Mouse (Mus musculus) A20 (cell line): ENCODE measurements around the gene Gm28051.

Experiments
- DNase-seq: peaks from one replicate; pipeline ENCODE4 v3.0.0-alpha.2; 2011; ENCODE audit warnings: low read depth, low spot score

Gm28051 gene

DNA sequence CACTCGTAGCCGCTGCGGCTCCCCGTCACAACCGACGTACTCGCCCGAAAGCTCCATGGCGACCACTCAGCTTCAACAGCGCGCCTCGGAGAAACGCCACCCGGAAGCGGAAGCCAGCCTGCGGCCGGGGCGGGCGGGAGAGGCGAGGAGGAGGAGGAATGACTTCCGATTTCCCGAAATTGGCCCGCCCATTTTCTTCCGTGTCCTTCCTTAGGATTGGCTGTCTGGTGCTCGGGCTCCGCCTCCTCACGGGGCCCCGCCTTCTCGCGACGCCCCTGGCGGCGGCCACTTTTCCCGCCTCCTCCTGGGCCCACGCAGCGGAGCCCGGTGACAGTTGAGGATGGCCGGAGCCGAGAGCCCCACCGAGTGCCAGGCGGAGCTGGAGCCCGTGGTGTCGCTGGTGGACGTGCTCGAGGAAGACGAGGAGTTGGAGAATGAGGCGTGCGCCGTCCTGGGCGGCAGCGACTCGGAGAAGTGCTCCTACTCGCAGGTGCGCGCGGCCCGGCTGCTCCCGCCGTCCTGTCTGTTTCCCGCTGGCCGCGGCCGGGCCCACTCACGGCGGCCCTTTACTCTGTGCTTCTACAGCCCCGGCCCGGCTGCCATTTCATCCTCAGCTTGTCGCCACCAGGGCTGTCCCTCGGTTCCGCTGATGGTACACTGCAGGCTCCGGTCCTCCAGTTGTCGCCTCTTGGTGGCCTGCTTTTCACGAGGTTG, at the start of gene Gm28051, which contains the start of the genes Gon7 and Ubr7:
Gm28051 (minus strand) TSS at position 77 of the 714 bp plus-strand sequence.
Gon7 (minus strand) TSS at position 115 of the 714 bp plus-strand sequence.
Ubr7 (plus strand) TSS at position 279 of the 714 bp plus-strand sequence.
- peak; percentile 98 for DNase-seq

DNA sequence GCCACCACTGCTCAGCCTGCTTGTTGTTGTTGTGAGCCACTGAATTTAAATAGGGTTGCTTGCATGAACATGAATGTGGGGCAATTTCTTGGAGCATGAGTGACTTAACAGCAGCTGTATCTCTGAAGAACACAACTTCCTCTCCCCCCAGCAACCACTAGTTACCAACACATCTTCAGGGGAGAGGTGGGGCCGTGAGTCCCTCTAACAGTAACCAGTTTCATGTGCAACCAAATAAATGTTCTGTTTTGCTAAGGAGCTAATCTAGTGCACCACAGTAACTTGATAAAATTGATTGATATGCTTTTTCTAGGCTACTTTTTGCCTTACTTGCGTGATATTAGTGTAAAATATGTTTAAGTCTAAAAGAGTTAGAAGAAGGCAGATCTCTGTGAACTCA, 42.0 kb upstream of the Gm28051 start:
- DNase-seq, result no peak

DNA sequence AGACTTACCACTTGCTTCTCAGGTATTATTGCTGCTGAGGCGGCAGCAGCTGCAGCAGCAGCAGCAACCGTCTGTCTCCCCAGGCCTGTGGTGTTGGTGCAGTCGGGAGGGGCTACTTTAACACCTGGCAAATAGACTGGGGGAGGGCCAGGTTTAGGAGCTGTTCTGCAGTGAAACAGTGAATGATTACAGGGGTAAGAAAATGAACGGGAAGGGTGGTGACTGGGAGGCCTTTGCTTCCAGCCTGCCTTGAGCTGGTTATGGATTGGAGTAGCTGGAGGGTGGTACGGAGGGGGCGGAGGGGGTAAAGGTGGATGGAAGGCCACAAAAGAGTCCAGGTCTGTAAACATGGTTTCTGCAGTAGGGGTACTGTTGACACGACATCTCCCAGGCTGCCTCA, 30.4 kb upstream of the Gm28051 start:
- DNase-seq, result no peak

DNA sequence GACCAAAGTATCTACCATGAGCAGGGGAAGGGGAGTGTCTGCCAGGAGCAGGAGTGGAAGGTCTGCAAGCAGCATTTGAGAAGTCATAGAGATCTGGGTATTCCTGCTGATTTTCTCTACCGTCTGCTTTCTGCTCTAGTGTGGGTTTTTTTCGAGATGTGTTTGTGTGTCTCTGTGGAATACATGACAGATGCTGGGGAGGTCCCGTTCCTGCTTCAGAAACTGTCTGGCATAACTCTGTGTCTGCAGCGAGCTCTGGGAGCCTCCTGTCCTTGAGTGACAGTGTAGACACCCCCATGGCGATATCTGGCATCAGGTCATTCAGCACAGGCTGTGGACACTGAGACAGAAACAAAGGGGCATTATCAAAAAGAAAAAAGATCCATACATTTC, 28.0 kb upstream of the Gm28051 start:
- DNase-seq, result no peak

DNA sequence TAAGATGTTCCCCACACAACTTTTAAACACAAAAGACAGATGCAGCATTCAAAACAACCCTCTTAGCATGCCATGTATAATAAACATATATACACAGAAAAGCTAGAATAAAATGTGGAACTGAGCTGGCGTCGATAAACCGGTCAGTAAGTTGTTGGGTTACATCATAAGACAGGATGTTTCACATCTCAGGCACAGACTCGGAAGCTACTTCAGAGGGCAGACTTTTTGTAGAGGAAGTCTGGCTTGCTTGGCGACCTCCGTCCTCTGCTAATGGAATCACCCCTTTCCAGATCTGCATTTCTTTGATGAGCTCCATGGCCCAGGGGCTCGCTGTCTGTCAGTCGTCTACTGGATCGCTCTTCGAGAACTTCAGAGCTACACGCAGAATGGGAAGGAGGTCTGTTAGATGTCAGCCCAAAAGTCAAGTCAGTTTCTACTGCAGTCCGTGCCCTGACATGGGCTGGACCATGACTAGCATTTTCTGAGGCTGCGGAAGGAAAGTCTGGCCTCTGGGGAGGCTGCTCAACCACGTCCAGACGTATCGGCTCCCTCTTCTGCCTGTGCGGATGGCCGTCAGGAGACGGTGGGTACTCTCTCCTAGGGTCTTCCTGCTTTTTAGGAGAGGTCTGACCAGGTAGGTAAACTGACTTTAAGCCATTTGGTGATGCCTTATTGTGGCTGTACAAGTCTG, 27.5 kb upstream of the Gm28051 start:
- no peak for DNase-seq

DNA sequence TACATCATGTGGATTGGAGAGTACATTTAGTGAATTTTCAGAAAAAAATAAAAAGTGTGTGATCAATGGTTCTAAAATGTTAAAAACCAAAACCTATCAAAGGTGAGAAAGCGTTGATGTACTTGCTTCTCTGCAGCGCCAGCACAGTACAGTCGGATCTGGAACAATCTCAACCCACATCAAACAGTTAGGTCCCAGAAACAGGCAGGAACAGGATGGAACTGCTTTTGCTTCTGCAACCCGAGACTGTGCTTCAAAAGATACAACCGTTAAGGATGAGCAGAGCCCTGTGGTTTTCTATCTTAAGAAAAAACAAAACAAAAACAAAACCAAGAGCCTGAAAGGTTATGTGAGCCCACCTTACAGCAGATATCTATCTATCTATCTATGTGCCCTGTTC, 25.3 kb upstream of the Gm28051 start:
- no peak for DNase-seq

DNA sequence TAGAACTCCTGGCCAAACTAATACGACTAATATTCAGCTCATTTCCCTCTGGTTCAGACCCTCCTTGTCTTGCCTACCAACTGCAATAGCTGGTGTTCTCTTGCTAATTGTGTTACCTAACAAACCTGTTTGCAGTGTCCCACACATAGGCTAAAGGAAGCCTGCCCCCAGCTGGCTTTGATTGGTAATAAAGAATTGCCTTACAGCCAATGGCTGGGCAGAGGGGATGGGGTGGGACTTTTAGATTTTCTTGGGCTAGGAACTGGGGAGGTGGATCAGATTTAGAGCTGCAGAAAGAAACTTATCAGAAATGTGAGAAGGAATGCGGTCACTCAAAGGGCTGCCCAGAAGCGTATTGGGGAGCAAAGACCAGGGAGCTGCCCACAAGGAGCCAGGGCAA, 21.9 kb upstream of the Gm28051 start:
- DNase-seq, result peak; percentile 37

DNA sequence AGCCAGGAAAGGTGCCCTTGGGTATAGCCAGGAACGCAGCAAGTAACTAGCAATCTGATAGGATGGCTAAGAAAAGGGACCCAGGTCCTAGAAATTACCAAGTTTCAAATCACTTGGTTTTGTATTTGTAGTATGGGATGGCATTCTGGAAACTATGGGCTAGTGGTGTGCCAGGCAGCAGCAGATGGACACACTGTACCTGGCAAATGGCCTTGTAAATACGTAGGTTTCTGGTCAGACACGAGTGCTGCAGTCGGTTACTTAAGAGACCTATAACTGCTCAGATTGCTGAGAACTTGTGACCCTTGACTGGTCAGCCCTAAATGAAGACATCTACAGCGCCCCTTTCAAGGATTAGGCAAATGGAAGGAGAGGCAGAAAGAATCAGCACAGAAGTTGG, 20.6 kb upstream of the Gm28051 start:
- DNase-seq, result no peak

DNA sequence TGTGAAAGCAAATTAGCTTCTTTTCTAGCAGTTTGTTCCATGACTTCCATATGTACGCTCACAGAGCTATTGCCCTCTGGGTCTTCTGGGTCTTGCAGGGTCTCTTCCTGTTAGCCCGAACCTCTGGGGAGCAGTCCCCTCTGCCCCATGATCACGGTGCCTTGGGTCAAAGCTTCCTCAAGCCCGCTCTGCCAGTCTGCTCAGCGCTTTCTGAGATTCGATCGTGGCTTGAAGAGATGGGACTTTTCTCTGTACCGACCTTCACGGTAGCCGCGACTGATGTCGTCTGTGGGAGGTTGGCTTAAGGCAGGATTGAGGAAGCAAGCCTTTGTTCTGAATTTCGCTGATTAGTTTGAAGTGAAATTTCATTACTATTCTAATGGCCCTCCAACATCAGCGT, 18.5 kb upstream of the Gm28051 start:
- DNase-seq, result no peak

DNA sequence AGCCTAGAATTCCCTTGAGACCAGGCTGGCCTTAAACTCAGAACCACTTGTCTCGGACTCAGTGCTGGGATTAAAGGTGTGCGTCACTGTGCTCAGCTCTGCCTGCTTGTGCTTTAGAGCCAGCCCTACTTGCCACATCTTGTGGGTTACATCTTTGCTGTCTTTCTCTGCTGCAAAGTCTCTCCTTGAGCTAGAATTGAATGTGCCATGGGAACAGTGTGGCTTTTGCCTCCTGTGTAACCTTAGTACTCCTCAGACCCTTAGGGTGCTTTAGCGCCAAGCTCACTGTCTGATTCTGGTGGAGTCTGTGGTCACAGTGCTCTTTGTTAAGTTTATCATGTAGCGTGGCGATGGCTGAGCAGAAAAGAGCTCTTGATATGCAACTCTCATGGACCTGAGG, 15.1 kb upstream of the Gm28051 start:
- no peak for DNase-seq

DNA sequence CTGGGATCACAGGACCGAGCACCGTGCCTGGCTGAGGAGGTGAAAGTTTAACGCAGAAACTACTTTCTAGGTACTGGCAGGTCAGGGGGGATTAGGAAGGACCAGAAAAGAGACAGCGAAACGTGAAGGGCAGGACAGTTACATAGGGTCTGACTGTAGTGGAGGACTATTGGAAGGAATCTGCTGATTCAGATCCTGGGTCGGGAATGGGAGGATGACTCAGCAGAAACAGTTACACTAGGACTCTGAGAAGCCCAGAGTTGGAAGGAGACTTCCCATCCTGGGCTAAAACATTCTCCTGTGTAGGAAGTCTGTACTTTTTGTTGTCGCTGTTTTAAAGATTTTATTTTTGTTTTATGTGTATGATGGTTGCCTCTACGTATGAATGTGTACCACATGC, 14.0 kb upstream of the Gm28051 start:
- no peak for DNase-seq

DNA sequence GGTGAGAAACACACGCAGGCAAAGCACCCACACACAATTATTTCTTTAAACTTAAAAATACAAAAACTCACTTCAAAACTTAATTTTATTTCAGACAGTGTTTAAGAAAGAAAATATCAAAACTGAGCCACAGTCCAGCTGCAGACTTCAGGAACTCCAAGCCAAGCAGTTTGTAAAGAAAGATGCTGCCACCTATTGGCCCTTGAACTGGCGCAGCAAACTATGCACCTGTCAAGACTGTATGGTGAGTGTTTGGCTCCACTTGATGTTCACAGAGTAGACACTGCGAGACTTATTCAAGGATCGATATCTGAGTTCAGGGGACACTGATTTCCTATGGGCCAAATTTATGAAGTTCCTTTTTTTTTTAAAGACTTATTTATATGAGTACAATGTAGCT, 11.4 kb upstream of the Gm28051 start:
- peak; percentile 35 for DNase-seq

DNA sequence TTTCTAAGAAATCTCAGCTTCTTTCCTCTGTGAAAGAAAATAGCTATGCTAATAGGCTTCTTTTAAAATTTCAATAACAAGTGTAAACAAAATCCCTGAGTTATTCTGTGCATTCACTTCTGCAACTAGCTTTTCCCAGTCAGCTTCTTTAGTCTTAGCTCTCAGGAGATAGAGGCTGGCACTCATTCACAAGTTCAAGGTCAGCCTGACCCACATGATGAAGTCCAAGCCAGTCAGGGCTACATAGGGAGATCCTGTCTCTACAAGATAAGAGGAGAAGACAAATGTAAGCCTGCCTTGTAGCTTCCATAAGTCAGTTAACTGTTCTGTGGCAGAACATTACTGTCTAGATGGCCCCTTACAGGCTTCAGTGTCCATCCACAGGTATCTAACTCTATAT, 6.1 kb upstream of the Gm28051 start:
- DNase-seq, result no peak

DNA sequence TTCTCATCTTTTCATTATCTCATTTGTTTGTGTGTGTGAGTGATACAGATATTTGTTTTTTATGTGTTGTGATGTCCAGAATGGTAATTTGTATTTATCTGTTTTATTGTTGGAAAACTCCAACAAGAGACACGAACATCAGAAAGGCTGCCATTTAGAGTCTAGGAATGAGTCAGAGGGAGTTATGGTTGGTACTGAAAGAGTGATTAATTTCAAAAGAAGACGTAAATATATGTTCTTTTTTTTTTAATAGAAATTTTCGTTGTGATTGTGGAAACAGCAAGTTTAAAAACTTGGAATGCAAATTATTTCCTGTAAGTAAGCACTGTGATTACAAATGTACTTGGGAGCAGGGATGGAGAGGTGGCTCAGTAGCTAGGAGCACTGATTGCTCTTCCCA, 4.1 kb upstream of the Gm28051 start:
- DNase-seq, result no peak

DNA sequence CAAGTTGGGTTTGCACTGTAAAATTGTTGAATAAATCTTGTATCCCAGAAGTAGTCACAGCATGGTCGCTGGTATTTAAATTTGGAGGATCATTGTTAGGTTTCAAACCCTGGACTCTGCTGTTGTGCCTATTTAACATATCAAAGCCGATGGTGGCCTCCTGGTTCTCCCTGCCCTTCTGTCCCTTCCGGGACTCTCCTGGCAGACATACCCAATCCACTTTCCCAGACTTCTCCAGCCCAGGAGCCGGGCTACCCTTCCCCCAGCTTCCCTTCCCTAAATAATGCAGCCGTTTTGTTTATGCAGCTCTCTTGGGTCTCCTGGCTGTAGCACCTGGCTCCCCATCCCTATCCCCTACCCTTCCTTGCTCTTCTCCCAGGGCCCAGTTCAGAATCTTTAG, 1.4 kb upstream of the Gm28051 start:
- DNase-seq, result no peak

DNA sequence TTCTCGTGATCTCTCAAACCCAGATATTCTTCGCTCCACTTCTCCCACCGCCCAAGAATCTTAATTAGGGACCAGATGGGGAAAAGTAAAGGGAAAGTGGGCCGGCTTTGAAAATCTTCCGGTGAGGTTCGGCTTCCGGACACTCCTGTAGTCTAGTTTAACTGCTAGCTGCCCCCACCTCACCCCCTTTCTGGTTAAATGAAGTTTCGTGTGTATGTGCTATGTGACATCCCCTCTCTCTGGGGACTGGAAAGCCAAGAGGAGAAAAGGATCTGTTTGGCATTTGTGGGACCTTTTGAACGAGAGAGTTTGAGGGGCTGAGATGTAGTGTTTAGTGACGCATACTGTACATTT, 815 bp upstream of the Gm28051 start, which contains the start of gene Gm20604:
Gm20604 (minus strand) TSS at position 270 of the 354 bp plus-strand sequence.
- no peak for DNase-seq

DNA sequence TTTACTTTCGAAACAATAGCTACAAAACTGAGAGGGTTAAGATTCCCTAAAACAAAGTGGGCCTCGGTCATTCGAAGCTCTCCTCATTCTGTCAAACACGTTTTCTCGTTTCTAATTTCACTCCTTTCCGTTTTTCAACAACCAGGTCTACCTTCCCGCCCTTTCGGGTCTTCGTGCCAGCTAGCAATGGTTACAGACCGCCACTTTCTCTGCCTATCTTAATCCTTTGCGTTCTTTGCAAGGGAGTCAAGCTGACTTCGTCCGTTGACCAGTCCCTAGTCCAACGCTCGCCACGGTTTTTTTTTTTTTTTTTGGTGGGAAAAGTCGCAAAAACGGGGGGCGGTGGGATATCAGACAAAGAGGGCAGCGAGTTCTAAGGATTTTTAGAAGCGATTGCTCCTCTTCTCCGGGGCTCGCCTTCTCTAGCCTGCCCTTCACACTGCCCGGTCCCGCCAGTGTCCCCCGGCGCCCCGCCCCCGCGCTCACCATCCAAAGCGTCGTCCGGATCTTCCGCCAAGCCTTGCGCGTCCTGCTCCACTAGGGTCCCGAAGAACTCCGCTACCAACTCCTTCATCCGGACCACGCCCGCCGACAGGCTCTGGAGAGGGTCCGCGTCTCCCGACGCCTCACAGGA, 393 bp downstream of the Gm28051 start:
- DNase-seq, result no peak

DNA sequence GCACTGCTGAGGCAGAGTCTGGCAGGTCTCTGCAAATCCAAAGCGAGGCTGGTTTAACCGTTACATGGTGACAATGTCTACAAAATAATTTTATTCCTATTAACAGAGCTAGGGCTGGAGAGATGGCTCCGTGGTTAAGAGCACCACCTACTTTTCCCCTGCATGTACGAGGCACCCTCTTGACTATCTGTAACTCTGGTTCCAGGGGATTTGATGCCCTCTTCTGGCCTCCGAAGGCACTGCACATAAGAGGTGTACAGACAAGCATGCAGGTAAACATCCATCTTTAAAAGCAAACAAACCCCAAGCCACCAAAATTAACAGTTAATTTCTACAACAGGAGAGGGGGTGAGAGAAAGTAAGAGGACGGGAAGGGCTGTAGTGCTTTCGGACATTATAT, 1.3 kb downstream of the Gm28051 start:
- DNase-seq, result peak; percentile 67

DNA sequence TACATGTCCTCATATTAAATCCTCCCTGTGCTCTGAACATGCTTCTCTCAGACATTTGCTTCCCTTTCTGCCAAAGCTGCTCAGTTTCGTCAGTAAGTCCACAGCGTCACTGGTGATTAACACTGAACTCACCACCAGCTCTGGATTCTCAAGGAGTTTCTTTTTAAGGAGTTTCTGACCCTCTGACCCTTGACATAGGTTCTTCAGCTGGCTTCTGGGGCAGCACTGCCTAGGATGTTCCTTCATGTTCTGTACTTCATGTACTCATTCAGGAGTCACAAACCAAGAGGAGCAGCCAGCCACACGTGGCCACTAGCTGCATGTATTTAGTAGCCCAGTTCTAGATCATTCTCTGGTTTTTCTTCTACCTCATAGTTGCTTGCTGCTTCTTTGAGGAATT, 9.3 kb downstream of the Gm28051 start:
- DNase-seq, result no peak

DNA sequence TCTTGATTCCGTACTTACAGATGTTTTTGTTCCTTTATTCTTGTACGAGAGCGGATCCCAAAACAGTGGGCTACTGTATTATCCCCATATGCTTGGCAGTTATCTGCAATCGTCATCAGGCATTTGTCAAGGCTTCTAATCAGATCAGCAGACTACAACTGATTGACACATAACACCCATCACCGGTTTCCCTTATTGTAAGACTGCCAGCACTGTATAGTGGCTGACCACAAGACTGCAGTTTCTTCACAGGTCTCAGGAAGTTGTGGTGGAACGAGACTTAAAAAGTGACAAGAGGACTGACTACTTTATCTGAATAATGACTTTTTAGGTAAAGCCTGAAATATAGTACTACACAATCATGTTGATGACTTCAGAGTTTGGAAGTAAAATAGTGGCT, 12.7 kb downstream of the Gm28051 start:
- DNase-seq, result peak; percentile 74

DNA sequence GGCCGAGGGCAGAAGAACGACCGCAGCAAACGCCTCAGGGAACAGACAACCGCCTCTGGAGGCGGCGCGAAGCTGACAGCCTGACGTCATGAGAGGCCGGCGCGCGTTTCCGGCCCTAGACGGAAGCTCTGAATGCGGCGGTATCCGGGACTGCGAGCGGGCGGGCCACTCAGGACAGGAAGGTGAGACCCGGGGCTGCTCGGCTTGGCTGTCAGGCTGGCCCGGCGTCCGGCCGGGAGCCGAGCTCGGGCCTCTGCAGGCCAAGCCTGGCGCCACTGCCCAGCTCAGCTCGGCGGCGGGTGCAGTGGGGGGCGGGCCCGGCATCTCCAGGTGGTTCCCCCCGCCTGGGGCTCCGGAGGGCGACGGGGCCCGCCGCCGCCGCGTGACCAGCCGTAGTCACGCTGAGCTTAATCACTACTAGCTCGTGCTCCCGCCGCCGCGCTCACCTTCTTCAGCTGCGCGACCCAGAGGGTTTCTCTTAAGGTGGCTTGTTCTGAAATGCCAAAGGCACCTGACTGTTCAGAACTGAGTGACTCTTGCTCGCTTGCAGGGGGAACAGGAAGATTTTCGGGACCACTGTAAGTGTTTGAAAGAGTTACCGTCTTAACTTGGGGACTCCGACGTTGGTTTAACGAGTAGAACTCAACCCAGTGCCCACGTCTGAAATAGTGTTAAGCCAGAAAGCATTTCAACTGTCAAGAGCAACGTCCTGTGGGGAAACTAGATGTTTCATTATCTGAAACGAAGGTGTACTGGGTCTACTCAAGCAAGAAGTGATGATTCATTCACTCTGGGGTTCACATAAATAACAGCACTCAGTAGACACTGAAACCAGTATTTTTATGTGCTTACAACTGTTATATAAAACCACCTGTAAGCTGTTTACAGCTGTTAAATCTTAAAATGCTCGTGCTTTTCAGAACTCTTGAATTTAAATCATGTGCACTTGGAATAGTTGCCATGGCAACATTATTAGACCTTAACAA, 13.7 kb downstream of the Gm28051 start, which contains the start of the genes Moap1 and Tmem251:
Moap1 (minus strand) TSS at position 73 of the 986 bp plus-strand sequence.
Tmem251 (plus strand) TSS at position 174 of the 986 bp plus-strand sequence.
- peak; percentile 95 for DNase-seq
